Mouse (Mus musculus): ENCODE data around the gene Foxf1. TPM values are rescaled to one million over a fixed set of nuclear protein-coding genes. Genes with fewer than 3 reads are reported as not detected.

Gene Foxf1
- polyA plus RNA-seq, 1 experiment from 2014 or later: 1.7 TPM

DNA sequence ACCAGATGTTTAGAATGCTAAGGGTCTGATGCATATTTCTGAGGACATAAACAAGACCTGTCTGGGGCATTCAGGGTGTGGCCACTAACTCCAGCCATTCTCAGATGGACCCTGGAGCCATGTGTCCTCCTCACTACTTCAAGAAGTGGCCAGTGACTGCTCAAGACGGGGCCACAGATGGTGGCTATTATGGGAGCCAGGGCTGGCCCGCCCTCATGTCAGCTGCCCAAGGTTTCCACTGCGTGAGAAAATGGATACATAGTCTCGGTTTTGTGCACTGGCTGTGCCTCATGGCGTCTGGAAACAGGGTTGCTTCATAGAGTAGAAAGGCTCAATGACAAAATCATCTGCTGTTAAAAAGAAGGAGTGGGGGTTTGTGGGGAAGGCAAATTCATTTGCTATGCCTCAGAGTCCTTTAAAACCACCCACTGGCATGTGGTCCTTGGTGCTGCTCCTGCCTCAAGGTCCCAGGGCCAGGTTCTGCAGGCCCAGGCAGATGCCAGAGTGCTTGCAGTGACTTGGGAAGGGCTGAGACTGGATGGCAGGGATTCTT, 48.9 kb downstream of the Foxf1 start:
- Histone ChIP-seq H3K9me3 (ENCODE audit: control insufficient read depth, low read length) (peaks cover 4% of the 10 kb centered on the region; the same call in 1 of the 2 replicates), H3K4me2 (replicated peaks) (no peak overlapping the region), H3K9ac (no peak overlapping the region), H3K27me3 (ENCODE audit: control insufficient read depth, insufficient read depth, low read length) (peaks cover 46% of the 10 kb centered on the region), H3K4me1 (replicated peaks; ENCODE audit: control insufficient read depth, insufficient read depth, low read length) (peaks cover 5% of the 10 kb centered on the region; the same call in 1 of the 2 replicates), H3K36me3 (replicated peaks; ENCODE audit: control insufficient read depth, insufficient read depth) (no peaks in the 10 kb centered on the region), H3K27ac (no peak overlapping the region), H3K4me3 (replicated peaks; ENCODE audit: low read length) (no peak overlapping the region)
- ATAC-seq (ENCODE audit: low FRiP score): no peak
- WGBS: 66% methylated on average over 5 of the region's 5 CpGs
- DNase-seq (ENCODE audit: low spot score): no peak

DNA sequence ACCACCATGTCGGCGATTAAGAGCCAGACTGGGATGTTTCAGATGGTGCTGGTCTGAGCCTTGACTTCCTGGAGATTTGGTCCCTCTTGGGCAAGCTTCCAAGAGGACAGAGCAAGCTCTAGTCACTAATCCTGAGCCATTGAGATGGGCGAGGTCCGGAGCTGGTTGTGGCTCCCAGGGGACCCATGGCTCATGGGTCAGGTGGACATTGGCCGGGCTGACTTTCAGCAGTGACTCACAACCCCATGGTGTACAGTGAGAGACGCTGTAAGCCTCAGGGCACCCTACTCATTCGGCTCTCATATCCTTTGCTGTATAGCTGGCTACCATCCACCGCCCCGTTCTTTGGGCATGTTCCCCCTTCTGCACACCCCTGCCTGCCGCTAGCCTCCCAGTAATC, 49.9 kb downstream of the Foxf1 start:
- peaks cover 36% of the 10 kb centered on the region for H3K27me3 ChIP-seq (ENCODE audit: control insufficient read depth, insufficient read depth, low read length)
- peaks cover 4% of the 10 kb centered on the region; the same call in 1 of the 2 replicates for H3K9me3 ChIP-seq (ENCODE audit: control insufficient read depth, low read length)
- ATAC-seq (ENCODE audit: low FRiP score) (no peak), DNase-seq (ENCODE audit: low spot score) (no peak)
- H3K27ac ChIP-seq: no peak overlapping the region
- H3K9ac ChIP-seq: no peak overlapping the region
- H3K36me3 ChIP-seq (replicated peaks; ENCODE audit: control insufficient read depth, insufficient read depth): no peaks in the 10 kb centered on the region
- no peaks in the 10 kb centered on the region for H3K4me1 ChIP-seq (replicated peaks; ENCODE audit: control insufficient read depth, insufficient read depth, low read length)
- no peak overlapping the region for H3K4me3 ChIP-seq (replicated peaks; ENCODE audit: low read length)
- 91% methylated on average over 10 of the region's 10 CpGs for WGBS
- H3K4me2 ChIP-seq (replicated peaks): no peak overlapping the region

DNA sequence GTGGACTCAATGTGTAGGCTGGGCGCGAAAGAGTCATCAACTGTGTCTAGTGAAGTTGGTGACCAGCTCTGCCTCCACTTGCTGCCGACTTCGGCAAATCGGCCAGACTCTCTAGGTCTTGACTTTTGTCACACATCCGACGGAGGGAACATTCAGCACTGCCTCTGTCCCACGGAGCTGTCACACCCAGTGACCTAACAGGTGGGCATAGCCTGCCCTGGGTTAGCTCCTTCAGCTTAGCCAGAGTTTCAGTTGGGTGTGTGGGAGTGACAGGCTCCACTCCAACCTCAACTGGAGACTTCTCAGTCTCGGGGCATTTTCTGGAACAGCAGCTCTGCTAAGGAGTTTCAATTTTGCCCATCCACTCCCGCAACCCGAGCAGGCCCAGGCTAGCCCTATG, 50.3 kb downstream of the Foxf1 start:
- Histone ChIP-seq H3K9me3 (ENCODE audit: control insufficient read depth, low read length) (peaks cover 4% of the 10 kb centered on the region; the same call in 1 of the 2 replicates), H3K4me1 (replicated peaks; ENCODE audit: control insufficient read depth, insufficient read depth, low read length) (no peaks in the 10 kb centered on the region), H3K4me2 (replicated peaks) (no peak overlapping the region), H3K27me3 (ENCODE audit: control insufficient read depth, insufficient read depth, low read length) (peaks cover 32% of the 10 kb centered on the region), H3K4me3 (replicated peaks; ENCODE audit: low read length) (no peak overlapping the region), H3K9ac (no peak overlapping the region), H3K36me3 (replicated peaks; ENCODE audit: control insufficient read depth, insufficient read depth) (no peaks in the 10 kb centered on the region), H3K27ac (no peak overlapping the region)
- DNase-seq (ENCODE audit: low spot score) (no peak), ATAC-seq (ENCODE audit: low FRiP score) (no peak)
- WGBS: 92% methylated on average over 11 of the region's 11 CpGs

DNA sequence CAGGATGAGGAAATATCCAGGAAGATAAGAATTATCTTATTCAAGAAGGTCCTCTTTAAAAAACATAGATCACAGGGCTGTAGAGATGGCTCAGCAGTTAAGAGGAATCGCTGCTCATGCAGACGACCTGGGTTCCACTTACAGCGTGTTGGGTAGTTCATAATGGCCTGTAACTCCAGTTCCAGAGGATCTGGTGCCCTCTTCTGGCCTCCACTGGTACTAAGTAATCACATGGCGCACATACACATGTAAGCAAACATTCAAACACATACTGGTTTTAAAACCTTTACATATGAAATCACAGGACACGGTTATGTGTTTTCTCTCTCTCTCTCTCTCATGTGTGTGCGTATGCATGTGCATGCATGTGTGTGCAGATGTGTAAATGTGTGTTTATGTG, 52.7 kb downstream of the Foxf1 start:
- no peak overlapping the region for H3K4me3 ChIP-seq (replicated peaks; ENCODE audit: low read length)
- DNase-seq (ENCODE audit: low spot score) (no peak), ATAC-seq (ENCODE audit: low FRiP score) (no peak)
- no peaks in the 10 kb centered on the region for H3K4me1 ChIP-seq (replicated peaks; ENCODE audit: control insufficient read depth, insufficient read depth, low read length)
- no peaks in the 10 kb centered on the region for H3K36me3 ChIP-seq (replicated peaks; ENCODE audit: control insufficient read depth, insufficient read depth)
- peaks cover 9% of the 10 kb centered on the region for H3K27me3 ChIP-seq (ENCODE audit: control insufficient read depth, insufficient read depth, low read length)
- no peak overlapping the region for H3K9ac ChIP-seq
- WGBS: 95% methylated on average over 6 of the region's 6 CpGs
- H3K4me2 ChIP-seq (replicated peaks): no peak overlapping the region
- no peak overlapping the region for H3K27ac ChIP-seq
- H3K9me3 ChIP-seq (ENCODE audit: control insufficient read depth, low read length): peaks cover 4% of the 10 kb centered on the region; the same call in 1 of the 2 replicates

Small RNAs within 50 kb of the gene (microRNA-seq; reads per million reads assigned to microRNA genes)
- gene Gm27530: not detected

Other genes starting within 250 kb of the Foxf1 start
- 34.6 and 45.6 TPM in 2 replicates for gene Mthfsd, start 24.0 kb downstream of the Foxf1 start, polyA plus RNA-seq (2014; fragmentation: Nextera tagmentation; extraction: Ambion mirVana)
- gene Foxc2, start 31.8 kb downstream of the Foxf1 start, polyA plus RNA-seq (2014; fragmentation: Nextera tagmentation; extraction: Ambion mirVana): 2.9 and 3.1 TPM in 2 replicates
- 0.12 and 0.25 TPM in 2 replicates for gene Foxl1, start 43.6 kb downstream of the Foxf1 start, polyA plus RNA-seq (2014; fragmentation: Nextera tagmentation; extraction: Ambion mirVana)

Measured in hindbrain, embryonic 14.5 days (tissue).